Mouse (Mus musculus) lung, embryonic 14.5 days (tissue): ENCODE measurements at regions not wholly inside any gene's neighbourhood (a gene's known extent, or its start where the extent isn't known, plus 50 kb on each side); places are given as distances from the start of the nearest gene placed in this dataset.
A peak's percentile ranks its signal among the peaks of the same experiment; 100 is the strongest.
"Not testable (repeated sequence)": the region's sequence is repeated elsewhere in the genome, so short reads cannot be mapped to it uniquely, and the experiment has no call there.

ENCODE experiments used
- ATAC-seq: fragments of 200-750 bp; cut with Nextera tagmentation; 2 replicates; pipeline ENCODE4 v1.8.0; 2017; ENCODE audit warnings: mild to moderate bottlenecking, moderate TSS enrichment, moderate library complexity; ENCODE audit not compliant: insufficient read depth
- DNase-seq: peaks from one replicate; pipeline ENCODE4 v3.0.0-alpha.2; 2015
- H3K27ac ChIP-seq: fragments of 300-500 bp; sonication (generic); 2 replicates; pipeline ENCODE4 v1.5.1; 2014; ENCODE audit warnings: low read depth, mild to moderate bottlenecking, moderate library complexity
- H3K27me3 ChIP-seq: fragments of 300-500 bp; sonication (generic); 2 replicates; pipeline ENCODE4 v1.6.1; 2014; ENCODE audit warnings: low read length, control low read depth; ENCODE audit not compliant: insufficient read depth
- H3K36me3 ChIP-seq: fragments of 300-500 bp; sonication (generic); 2 replicates; pipeline ENCODE4 v1.6.1; 2014; ENCODE audit warnings: control low read depth; ENCODE audit not compliant: insufficient read depth
- H3K4me1 ChIP-seq: fragments of 300-500 bp; sonication (generic); 2 replicates; pipeline ENCODE4 v1.6.1; 2014; ENCODE audit warnings: antibody characterized with exemption, control low read depth; ENCODE audit not compliant: insufficient read depth
- H3K4me2 ChIP-seq: fragments of 300-500 bp; sonication (generic); 2 replicates; pipeline ENCODE4 v1.6.1; 2014; ENCODE audit warnings: mild to moderate bottlenecking
- H3K4me3 ChIP-seq: fragments of 300-500 bp; sonication (generic); 2 replicates; pipeline ENCODE4 v1.5.1; 2014; ENCODE audit warnings: low read depth, low read length
- H3K9ac ChIP-seq: fragments of 300-500 bp; sonication (generic); 2 replicates; pipeline ENCODE4 v1.6.1; 2014
- H3K9me3 ChIP-seq: fragments of 300-500 bp; sonication (generic); 2 replicates; pipeline ENCODE4 v1.6.1; 2016; ENCODE audit warnings: low read depth, low read length, control low read depth
- CTCF ChIP-seq: IDR thresholded peaks from 2 replicates; pipeline ENCODE4 v1.5.1; 2016; ENCODE audit warnings: antibody characterized with exemption, low read depth
- WGBS: fragments of 180-500 bp; shearing (Covaris S2); extraction: QIAGEN DNeasy Blood & Tissue Kit; methylation state at CpG from one replicate; pipeline ENCODE4 v1.1.7; 2014; 5-methylcytosine and 5-hydroxymethylcytosine counted together

- Histone ChIP-seq H3K9me3 (no peaks in the 10 kb centered on the region), H3K4me2 (no peak overlapping the region), H3K4me1 (no peaks in the 10 kb centered on the region), H3K36me3 (no peaks in the 10 kb centered on the region), H3K27ac (no peak overlapping the region), H3K27me3 (no peaks in the 10 kb centered on the region), H3K9ac (no peak overlapping the region), H3K4me3 (no peak overlapping the region)
- no peak; the same call in 1 of the 2 replicates for ATAC-seq
- no peak for DNase-seq
- no peak for TF ChIP-seq CTCF
- 86% methylated on average over 5 of the region's 5 CpGs for WGBS
Observed at GRCm38 (mm10) chr2:181930037-181930436, 60.9 kb upstream of the Gm14496 start.

DNA sequence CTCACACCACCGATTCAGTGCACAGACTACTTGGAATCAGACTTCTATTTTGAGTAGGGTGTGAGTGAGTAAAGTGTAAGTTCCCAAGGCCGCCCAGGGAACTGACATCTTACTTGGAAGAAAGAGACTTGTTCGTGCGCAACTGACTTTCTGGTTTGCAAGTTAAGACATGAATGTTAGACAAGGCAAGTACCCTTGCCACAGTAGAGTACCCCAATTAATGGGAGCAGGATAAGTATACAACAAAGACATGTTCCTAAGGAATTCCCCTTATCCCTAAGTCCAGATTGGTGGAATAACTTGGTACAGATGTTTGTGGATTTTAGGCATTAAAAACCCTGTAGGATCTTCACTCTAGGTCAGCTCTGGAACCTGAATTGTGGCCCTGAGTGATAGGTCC is 60.4 kb upstream of the Gm14496 start:
- DNase-seq = not testable (repeated sequence)

GRCm38 (mm10) chr2:181931077-181931815 is 59.7 kb upstream of the Gm14496 start:
- DNase-seq (peak; percentile 69), ATAC-seq (0 out of 2 replicates have a peak, but pooled peaks have one; percentile 68)
- H3K9me3 ChIP-seq, H3K9ac ChIP-seq, H3K36me3 ChIP-seq, H3K4me1 ChIP-seq, H3K27ac ChIP-seq, H3K4me3 ChIP-seq, H3K27me3 ChIP-seq, H3K4me2 ChIP-seq: not testable (repeated sequence)
- WGBS = 72% methylated on average over 3 of the region's 3 CpGs

More for the DNA sequence above, 60.4 kb upstream of the Gm14496 start:
- H3K9me3 ChIP-seq, H3K4me2 ChIP-seq, H3K9ac ChIP-seq, H3K27ac ChIP-seq, H3K36me3 ChIP-seq, ATAC-seq, H3K4me1 ChIP-seq, H3K27me3 ChIP-seq, H3K4me3 ChIP-seq: not testable (repeated sequence)
- 92% methylated on average over 4 of the region's 4 CpGs for WGBS

DNA sequence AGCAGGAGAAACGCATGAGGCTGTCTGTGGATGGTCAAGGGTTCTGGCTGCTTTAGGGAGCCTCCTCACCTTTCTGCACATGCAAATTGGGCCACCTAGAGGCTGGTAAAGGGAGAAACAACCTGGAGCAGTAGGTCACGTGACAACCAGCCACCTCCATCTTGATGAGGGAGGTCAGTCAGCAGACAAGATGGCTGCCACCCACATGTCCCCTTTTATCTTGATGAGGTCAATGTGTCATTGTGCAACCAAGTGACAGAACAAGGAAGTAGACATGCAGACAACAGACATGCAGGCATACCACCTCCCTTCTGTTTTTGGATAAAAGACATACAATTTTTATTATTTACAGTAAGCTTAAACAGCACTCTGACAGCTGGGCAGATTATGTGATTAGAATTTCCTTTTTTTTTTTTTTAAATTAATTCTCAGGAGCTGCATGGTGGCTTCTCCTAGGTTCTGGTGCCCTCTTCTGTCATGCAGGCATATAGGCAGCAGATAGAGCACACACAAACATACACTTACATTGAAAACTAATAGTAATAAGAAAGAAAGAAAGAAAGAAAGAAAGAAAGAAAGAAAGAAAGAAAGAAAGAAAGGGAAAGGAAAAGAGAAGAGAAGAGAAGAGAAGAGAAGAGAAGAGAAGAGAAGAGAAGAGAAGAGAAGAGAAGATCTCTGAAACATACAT is 58.9 kb upstream of the Gm14496 start:
- WGBS = 86% methylated on average over 2 of the region's 2 CpGs
- TF ChIP-seq CTCF = 0 out of 2 replicates have a peak, but pooled peaks have one; percentile 7
- DNase-seq = peak; percentile 51

More for the DNA sequence above, 58.9 kb upstream of the Gm14496 start:
- H3K36me3 ChIP-seq = no peaks in the 10 kb centered on the region
- no peak overlapping the region for H3K4me3 ChIP-seq
- no peaks in the 10 kb centered on the region for H3K4me1 ChIP-seq
- H3K9me3 ChIP-seq = no peaks in the 10 kb centered on the region
- H3K9ac ChIP-seq = no peak overlapping the region
- ATAC-seq = no peak
- no peak overlapping the region for H3K27ac ChIP-seq
- H3K4me2 ChIP-seq = no peak overlapping the region
- H3K27me3 ChIP-seq = no peaks in the 10 kb centered on the region
